Mouse (Mus musculus) kidney, adult 2 months (tissue): ENCODE data around the gene Col5a1. TPM values are rescaled to one million over a fixed set of nuclear protein-coding genes. Genes with fewer than 3 reads are reported as not detected.

Experiments used
- DNase-seq: peaks from one replicate; pipeline ENCODE4 v3.0.0; 2021
- H3K27ac ChIP-seq: fragments of 200-500 bp; 2 replicates; pipeline ENCODE4 v1.5.1; 2012; ENCODE audit warnings: low read depth, low read length, control low read depth, inconsistent platforms; ENCODE audit not compliant: insufficient read depth
- H3K27me3 ChIP-seq: fragments of 200-500 bp; replicated peaks from 2 replicates; pipeline ENCODE4 v1.6.1; 2012; ENCODE audit warnings: mild to moderate bottlenecking, moderate library complexity, low read length, inconsistent platforms; ENCODE audit not compliant: control insufficient read depth, insufficient read depth
- H3K36me3 ChIP-seq: fragments of 200-500 bp; 2 replicates; pipeline ENCODE4 v1.6.1; 2012; ENCODE audit warnings: mild to moderate bottlenecking, moderate library complexity, low read length, inconsistent platforms; ENCODE audit not compliant: control insufficient read depth, insufficient read depth
- H3K4me1 ChIP-seq: fragments of 200-500 bp; 2 replicates; pipeline ENCODE4 v1.6.1; 2011; ENCODE audit warnings: low read length; ENCODE audit not compliant: control insufficient read depth, insufficient read depth
- H3K4me3 ChIP-seq: fragments of 200-500 bp; 2 replicates; pipeline ENCODE4 v1.5.1; 2011; ENCODE audit warnings: mild to moderate bottlenecking, low read depth, low read length, control low read depth; ENCODE audit not compliant: insufficient read depth
- CTCF ChIP-seq: fragments of 200-500 bp; conservative IDR thresholded peaks from 2 replicates; pipeline ENCODE4 v1.5.1; 2011; ENCODE audit warnings: low read depth, mild to moderate bottlenecking, control low read depth, low read length, moderate library complexity, mixed read lengths; ENCODE audit not compliant: insufficient read depth, insufficient read length
- POLR2A ChIP-seq: fragments of 200-500 bp; IDR thresholded peaks from one replicate; pipeline ENCODE4 v1.6.1; 2011; ENCODE audit warnings: low read depth, low read length, control low read depth
- WGBS: fragments of 180-500 bp; shearing (Covaris S2); methylation state at CpG from one replicate; pipeline ENCODE4 v1.1.7; 2018; 5-methylcytosine and 5-hydroxymethylcytosine counted together
- polyA plus RNA-seq: library from polyadenylated mRNA; depleted of rRNA; stranded (reverse); fragments of >200 nt; gene quantifications from 2 replicates; pipeline ENCODE4 v1.2.3, GENCODE M21; 2012

The Col5a1 gene
- polyA plus RNA-seq, 1 experiment = 7.5 TPM

- Histone ChIP-seq H3K4me1 (no peaks in the 10 kb centered on the region), H3K27me3 (no peaks in the 10 kb centered on the region), H3K36me3 (no peaks in the 10 kb centered on the region), H3K4me3 (no peak overlapping the region), H3K27ac (no peak overlapping the region)
- DNase-seq = peak; percentile 40
- WGBS = 50% methylated on average over 4 of the region's 4 CpGs
- no peak for TF ChIP-seq CTCF
- TF ChIP-seq POLR2A = no peak
These were observed 122.0 kb downstream of the Col5a1 start for GRCm38 (mm10) chr2:28008261-28008660.

GRCm38 (mm10) chr2:28012367-28012766 is 126.1 kb downstream of the Col5a1 start:
- 74% methylated on average over 3 of the region's 3 CpGs for WGBS
- TF ChIP-seq POLR2A = no peak
- TF ChIP-seq CTCF = no peak
- Histone ChIP-seq H3K27ac (no peak overlapping the region), H3K36me3 (no peaks in the 10 kb centered on the region), H3K27me3 (no peaks in the 10 kb centered on the region), H3K4me3 (no peak overlapping the region), H3K4me1 (no peaks in the 10 kb centered on the region)
- DNase-seq = no peak

- TF ChIP-seq POLR2A (no peak), CTCF (no peak)
- no peak for DNase-seq
- Histone ChIP-seq H3K36me3 (no peaks in the 10 kb centered on the region), H3K4me3 (no peak overlapping the region), H3K27me3 (no peaks in the 10 kb centered on the region), H3K4me1 (no peaks in the 10 kb centered on the region), H3K27ac (no peak overlapping the region)
- 85% methylated on average over 3 of the region's 3 CpGs for WGBS
These were observed 128.6 kb downstream of the Col5a1 start for GRCm38 (mm10) chr2:28014778-28015177.

DNA sequence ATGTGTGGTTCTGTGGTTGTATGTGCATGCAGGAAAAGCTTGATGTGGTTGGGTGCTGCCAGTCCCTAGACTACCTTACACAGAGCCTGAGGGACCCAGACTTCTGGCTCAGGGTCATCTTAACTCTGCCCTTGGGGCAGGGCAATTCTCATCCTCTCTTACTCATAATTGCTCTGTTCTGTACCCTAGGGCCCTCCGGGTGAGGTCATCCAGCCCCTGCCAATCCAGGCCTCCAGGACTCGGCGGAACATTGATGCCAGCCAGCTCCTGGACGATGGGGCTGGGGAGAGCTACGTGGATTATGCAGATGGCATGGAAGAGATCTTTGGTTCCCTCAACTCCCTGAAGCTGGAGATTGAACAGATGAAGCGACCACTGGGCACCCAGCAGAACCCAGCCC is 138.2 kb downstream of the Col5a1 start:
- H3K4me3 ChIP-seq = no peak overlapping the region
- TF ChIP-seq CTCF (no peak), POLR2A (no peak)
- no peaks in the 10 kb centered on the region for H3K27me3 ChIP-seq
- H3K4me1 ChIP-seq = no peaks in the 10 kb centered on the region
- H3K27ac ChIP-seq = no peak overlapping the region
- DNase-seq = no peak
- 91% methylated on average over 6 of the region's 6 CpGs for WGBS
- no peaks in the 10 kb centered on the region for H3K36me3 ChIP-seq

- no peak for TF ChIP-seq POLR2A
- no peak for TF ChIP-seq CTCF
- Histone ChIP-seq H3K4me1 (no peaks in the 10 kb centered on the region), H3K36me3 (no peaks in the 10 kb centered on the region), H3K4me3 (no peak overlapping the region), H3K27ac (no peak overlapping the region), H3K27me3 (no peaks in the 10 kb centered on the region; the same call in 1 of the 2 replicates)
- WGBS = 77% methylated on average over 4 of the region's 4 CpGs
- no peak for DNase-seq
These were observed 139.6 kb downstream of the Col5a1 start for GRCm38 (mm10) chr2:28025776-28026175.

DNA sequence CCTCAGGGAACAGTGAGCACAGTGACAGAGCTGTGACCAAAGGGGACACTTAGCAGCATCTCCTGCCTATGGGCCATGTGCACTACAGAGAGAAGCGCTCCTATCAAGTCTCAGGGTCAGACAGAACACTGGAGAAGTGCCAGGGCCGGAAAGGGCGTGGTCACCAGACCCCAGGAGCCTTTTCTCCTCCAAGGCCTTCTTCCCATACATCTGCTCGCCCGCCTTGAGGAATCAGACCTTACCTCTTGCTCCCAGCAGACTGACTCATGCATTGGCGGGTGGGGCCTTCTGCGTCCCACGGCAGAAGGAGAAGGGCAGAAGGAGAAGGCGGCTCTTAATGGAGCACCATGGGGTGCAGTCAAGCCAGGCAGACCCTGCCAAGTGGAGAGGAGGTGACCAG is 145.6 kb downstream of the Col5a1 start:
- no peak for DNase-seq
- TF ChIP-seq CTCF = no peak
- no peak for TF ChIP-seq POLR2A
- no peak overlapping the region for H3K4me3 ChIP-seq
- no peaks in the 10 kb centered on the region for H3K4me1 ChIP-seq
- H3K27ac ChIP-seq = no peak overlapping the region
- no peaks in the 10 kb centered on the region; the same call in 1 of the 2 replicates for H3K27me3 ChIP-seq
- WGBS = 79% methylated on average over 9 of the region's 9 CpGs
- no peaks in the 10 kb centered on the region for H3K36me3 ChIP-seq

DNA sequence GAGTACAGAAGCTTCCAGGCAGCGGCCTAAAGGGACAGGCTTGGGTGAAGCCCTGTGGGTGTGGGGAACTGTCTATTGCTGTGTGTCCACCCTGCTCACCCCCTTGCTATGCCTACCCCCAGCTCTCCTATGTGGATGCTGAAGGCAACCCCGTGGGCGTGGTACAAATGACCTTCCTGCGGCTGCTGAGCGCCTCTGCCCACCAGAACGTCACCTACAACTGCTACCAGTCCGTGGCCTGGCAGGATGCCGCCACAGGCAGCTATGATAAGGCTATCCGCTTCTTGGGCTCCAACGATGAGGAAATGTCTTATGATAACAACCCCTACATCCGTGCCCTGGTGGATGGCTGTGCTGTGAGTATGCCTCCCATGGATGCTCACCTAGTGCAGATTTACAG is 146.2 kb downstream of the Col5a1 start:
- H3K4me3 ChIP-seq = no peak overlapping the region
- H3K36me3 ChIP-seq = no peaks in the 10 kb centered on the region
- 86% methylated on average over 11 of the region's 11 CpGs for WGBS
- H3K27me3 ChIP-seq = no peaks in the 10 kb centered on the region; the same call in 1 of the 2 replicates
- H3K4me1 ChIP-seq = no peaks in the 10 kb centered on the region
- DNase-seq = no peak
- TF ChIP-seq POLR2A = no peak
- no peak for TF ChIP-seq CTCF
- H3K27ac ChIP-seq = no peak overlapping the region

GRCm38 (mm10) chr2:28034011-28034710 is 147.9 kb downstream of the Col5a1 start:
- WGBS = 81% methylated on average over 13 of the region's 13 CpGs
- TF ChIP-seq POLR2A (no peak), CTCF (no peak)
- DNase-seq = no peak
- Histone ChIP-seq H3K27me3 (no peaks in the 10 kb centered on the region; the same call in 1 of the 2 replicates), H3K36me3 (no peaks in the 10 kb centered on the region), H3K4me1 (peaks cover 3% of the 10 kb centered on the region; the same call in 1 of the 2 replicates), H3K27ac (no peak overlapping the region), H3K4me3 (no peak overlapping the region)
